Mouse (Mus musculus) gastrocnemius, adult 2 months (tissue): ENCODE measurements around the gene March4. TPM values are rescaled to one million over a fixed set of nuclear protein-coding genes. Genes with fewer than 3 reads are reported as not detected.
A peak's percentile ranks its signal among the peaks of the same experiment; 100 is the strongest.

Source experiments
- DNase-seq: peaks from one replicate; pipeline ENCODE4 v3.0.0; 2022
- H3K27ac ChIP-seq: fragments of 200-600 bp; 2 replicates; pipeline ENCODE4 v1.8.1; 2022; ENCODE audit warnings: mild to moderate bottlenecking
- H3K4me3 ChIP-seq: fragments of 200-600 bp; 2 replicates; pipeline ENCODE4 v1.8.1; 2022; ENCODE audit warnings: mild to moderate bottlenecking, moderate library complexity
- CTCF ChIP-seq: fragments of 200-600 bp; IDR thresholded peaks from 2 replicates; pipeline ENCODE4 v1.8.1; 2022; ENCODE audit warnings: antibody characterized with exemption, mild to moderate bottlenecking, moderate library complexity
- intact Hi-C: fragments of 180-260 bp; cut with DNase I; formaldehyde crosslinking; loops from one replicate; pipeline ENCODE4 v1.15.1; 2025
- total RNA-seq, 2 experiments: library from RNA; stranded (reverse); gene quantifications; 2 replicates each; pipeline ENCODE4 v1.2.3; 2021

The March4 gene
- total RNA-seq, 2 experiments from 2014 or later: 0.26 to 0.73 TPM

DNA sequence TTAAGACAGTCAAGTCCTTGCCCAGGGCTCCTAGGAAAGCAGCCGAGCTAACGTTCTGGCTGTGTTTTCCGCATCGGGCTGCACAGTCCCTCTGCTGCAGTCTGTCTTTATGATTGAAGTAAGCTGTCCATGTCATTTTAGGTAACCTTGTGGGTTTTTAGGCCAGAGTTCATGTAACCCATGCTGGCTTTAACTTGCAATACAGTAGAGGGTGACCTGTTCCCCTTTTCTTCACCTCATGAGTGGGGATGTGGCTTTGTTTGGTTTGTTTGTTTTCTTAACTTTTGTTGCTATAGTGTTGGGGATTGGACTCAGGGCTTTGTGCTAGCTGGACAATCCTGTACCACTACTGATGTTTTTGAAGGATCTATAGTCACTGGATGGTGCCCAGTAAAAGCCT, 146.3 kb downstream of the March4 start:
- no peak for DNase-seq
- intact Hi-C loops: no loop called here
- no peak overlapping the region for H3K27ac ChIP-seq
- no peak for TF ChIP-seq CTCF
- no peak overlapping the region for H3K4me3 ChIP-seq

DNA sequence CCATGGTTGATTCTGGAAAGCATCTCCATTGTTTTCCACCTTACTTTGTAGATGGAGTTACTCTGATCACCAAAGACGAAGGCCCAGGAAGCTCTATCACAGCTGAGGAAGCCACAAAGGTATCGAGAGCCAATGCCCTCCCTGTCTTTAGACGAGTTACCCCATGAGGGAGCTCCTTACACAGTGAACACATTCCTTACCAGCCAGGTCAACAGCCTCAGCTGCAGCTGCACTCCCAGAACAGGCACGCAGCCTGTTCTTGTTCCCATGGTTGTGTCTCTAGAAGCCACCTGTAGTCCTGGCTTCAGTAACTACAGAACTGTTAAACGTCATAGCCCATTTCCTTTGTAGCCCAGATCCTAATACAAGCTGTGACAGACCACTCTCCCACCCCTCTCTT, 153.1 kb downstream of the March4 start:
- TF ChIP-seq CTCF: no peak
- intact Hi-C loops: no loop called here
- H3K4me3 ChIP-seq: no peak overlapping the region
- DNase-seq: no peak
- no peak overlapping the region for H3K27ac ChIP-seq

DNA sequence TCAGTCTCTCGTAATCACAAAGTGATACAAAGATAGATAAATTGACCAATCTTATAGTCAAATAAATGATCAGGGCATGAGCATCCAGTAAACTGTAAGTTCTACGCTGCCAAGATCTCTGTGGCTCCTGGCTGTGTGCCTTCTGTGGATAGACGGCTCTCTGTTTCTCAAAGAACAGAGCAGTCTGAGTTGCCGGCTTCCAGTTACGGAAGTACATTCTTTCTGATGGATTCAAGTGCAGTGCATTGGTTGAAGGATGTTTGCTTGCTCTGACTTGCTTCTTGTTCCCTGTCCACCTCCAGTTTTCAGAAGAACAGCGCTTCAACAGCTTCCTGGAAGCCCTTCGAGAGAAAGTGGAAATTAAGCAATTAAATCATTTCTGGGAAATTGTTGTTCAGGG, 153.7 kb downstream of the March4 start:
- Histone ChIP-seq H3K4me3 (no peak overlapping the region), H3K27ac (no peak overlapping the region)
- DNase-seq: no peak
- TF ChIP-seq CTCF: no peak
- intact Hi-C loops: no loop called here

DNA sequence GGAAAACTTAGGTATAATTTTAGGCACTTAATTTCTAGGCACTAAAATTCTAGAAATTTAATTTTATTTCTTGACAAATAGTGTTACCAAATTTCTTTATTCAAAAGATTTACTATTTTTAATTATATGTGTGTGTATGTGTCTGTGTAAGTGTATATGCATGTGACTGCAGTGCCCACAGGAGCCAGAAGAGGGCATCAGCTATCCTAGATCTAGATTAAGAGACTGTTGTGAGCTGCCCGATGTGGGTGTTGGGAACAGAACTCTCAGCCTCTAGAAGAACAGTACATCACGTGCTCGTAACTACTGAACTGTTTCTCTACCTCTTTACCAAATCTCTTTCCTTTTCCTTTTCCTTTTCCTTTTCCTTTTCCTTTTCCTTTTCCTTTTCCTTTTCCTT, 156.2 kb downstream of the March4 start:
- DNase-seq: no peak
- no peak overlapping the region for H3K4me3 ChIP-seq
- intact Hi-C loops: no loop called here
- no peak overlapping the region for H3K27ac ChIP-seq
- TF ChIP-seq CTCF: peak; percentile 23; the same call in 1 of the 2 replicates

DNA sequence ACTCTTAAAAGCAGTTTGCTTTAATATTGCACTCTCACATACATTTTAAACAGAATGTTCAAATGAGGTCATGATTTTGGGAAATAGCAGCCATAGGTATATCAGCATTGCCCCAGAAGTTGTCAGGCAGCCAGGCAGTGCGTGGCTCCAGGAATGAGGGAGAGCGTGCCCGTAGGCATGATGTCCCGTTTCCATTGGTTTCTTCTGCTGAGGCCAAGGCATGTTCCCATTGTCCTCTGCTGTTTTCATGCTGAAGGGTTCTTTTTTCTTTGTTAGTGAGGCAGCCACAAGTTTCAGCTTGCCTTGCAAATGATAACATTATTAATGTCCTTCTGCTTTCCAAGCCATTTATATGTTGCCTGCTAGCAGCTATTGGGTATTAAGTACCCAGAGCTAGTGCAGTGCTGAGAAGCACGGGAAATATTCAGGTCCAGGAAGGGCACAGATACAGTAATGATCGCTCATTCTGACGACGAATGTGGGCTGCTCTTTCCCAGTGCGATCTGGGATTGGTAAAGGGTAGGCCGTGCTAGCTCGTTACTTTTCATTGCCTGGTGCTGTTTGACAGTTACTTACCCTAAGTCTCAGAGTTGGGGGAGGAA, 156.9 kb downstream of the March4 start:
- intact Hi-C loops: no loop called here
- TF ChIP-seq CTCF: no peak
- Histone ChIP-seq H3K27ac (no peak overlapping the region), H3K4me3 (no peak overlapping the region)
- DNase-seq: no peak

DNA sequence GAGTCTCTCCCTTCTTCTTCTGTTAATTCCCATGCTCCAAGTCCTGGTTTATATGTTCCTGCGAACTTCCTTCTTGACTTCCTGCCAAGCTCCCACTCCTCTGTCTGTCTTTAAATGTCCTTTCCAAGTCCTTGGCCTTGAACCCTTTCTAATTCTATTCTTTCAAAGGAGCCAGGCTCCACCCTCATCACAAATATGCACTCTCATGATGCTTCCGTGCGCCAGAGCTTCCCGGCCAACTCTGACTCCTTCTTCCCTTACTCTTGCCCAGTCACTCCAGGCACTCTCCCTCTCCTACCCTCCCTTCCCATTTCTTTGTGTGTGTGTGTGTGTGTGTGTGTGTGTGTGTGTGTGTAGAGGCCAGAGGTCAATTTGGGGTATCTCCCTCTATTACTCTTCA, 158.6 kb downstream of the March4 start:
- no peak for DNase-seq
- intact Hi-C loops: no loop called here
- H3K27ac ChIP-seq: no peak overlapping the region
- no peak overlapping the region for H3K4me3 ChIP-seq
- TF ChIP-seq CTCF: no peak

Other genes starting within 250 kb of the March4 start
- gene Xrcc5, start 229.5 kb downstream of the March4 start, total RNA-seq: 10 to 100 TPM; 18.5 to 20.5 TPM
- 10 to 100 TPM; 20.4 to 21.8 TPM for gene Smarcal1, start 46.3 kb upstream of the March4 start, total RNA-seq
- gene Ankar, start 163.6 kb upstream of the March4 start, total RNA-seq: not detected
- 100 to 1,000 TPM; 527 to 602 TPM for gene Rpl37a, start 174.4 kb upstream of the March4 start, total RNA-seq